Mouse (Mus musculus) liver, embryonic 14.5 days (tissue): ENCODE measurements at regions not wholly inside any gene's neighbourhood (a gene's known extent, or its start where the extent isn't known, plus 50 kb on each side); places are given as distances from the start of the nearest gene placed in this dataset.

Experiments
- ATAC-seq: fragments of 200-750 bp; cut with Nextera tagmentation; 2 replicates; pipeline ENCODE4 v1.8.0; 2017; ENCODE audit warnings: moderate number of reproducible peaks, mild to moderate bottlenecking, moderate library complexity; ENCODE audit not compliant: insufficient read depth
- DNase-seq, 3 experiments: peaks; one replicate each; pipeline ENCODE4 v3.0.0-alpha.2; 2012 to 2013; ENCODE audit warnings: low read depth in 3 of 3, low spot score in 3 of 3
- H3K27ac ChIP-seq: fragments of 300-500 bp; sonication (generic); 2 replicates; pipeline ENCODE4 v1.5.1; 2014; ENCODE audit warnings: moderate library complexity, mild to moderate bottlenecking, control low read depth, inconsistent platforms
- H3K27me3 ChIP-seq: fragments of 300-500 bp; sonication (generic); 2 replicates; pipeline ENCODE4 v1.6.1; 2014; ENCODE audit warnings: mild to moderate bottlenecking, low read length, moderate library complexity; ENCODE audit not compliant: control insufficient read depth, insufficient read depth
- H3K36me3 ChIP-seq: fragments of 300-500 bp; sonication (generic); replicated peaks from 2 replicates; pipeline ENCODE4 v1.6.1; 2014; ENCODE audit warnings: low read depth; ENCODE audit not compliant: control insufficient read depth, insufficient read depth
- H3K4me1 ChIP-seq, 2 experiments: fragments of 200-500 bp in 1 of 2; fragments of 300-500 bp in 1 of 2; sonication (generic) in 1 of 2; replicated peaks; 2 replicates each; pipeline ENCODE4 v1.6.1; 2012 to 2014; ENCODE audit warnings: antibody characterized with exemption in 1 of 2, inconsistent platforms in 1 of 2, low read length in 1 of 2; ENCODE audit not compliant: control insufficient read depth in 2 of 2, insufficient read depth in 2 of 2
- H3K4me2 ChIP-seq: fragments of 300-500 bp; sonication (generic); 2 replicates; pipeline ENCODE4 v1.6.1; 2014; ENCODE audit warnings: low read depth, mild to moderate bottlenecking, control low read depth, moderate library complexity
- H3K4me3 ChIP-seq, 2 experiments: fragments of 200-500 bp in 1 of 2; fragments of 300-500 bp in 1 of 2; sonication (generic) in 1 of 2; 2 replicates each; pipeline ENCODE4 v1.5.1; 2012 to 2014; ENCODE audit warnings: low read depth in 2 of 2, low read length in 2 of 2, mild to moderate bottlenecking in 2 of 2, control low read depth in 1 of 2, inconsistent platforms in 1 of 2, moderate library complexity in 1 of 2; ENCODE audit not compliant: insufficient read depth in 1 of 2
- H3K9ac ChIP-seq: fragments of 300-500 bp; sonication (generic); replicated peaks from 2 replicates; pipeline ENCODE4 v1.6.1; 2014; ENCODE audit warnings: mild to moderate bottlenecking, control low read depth, moderate library complexity
- H3K9me3 ChIP-seq: fragments of 300-500 bp; sonication (generic); 2 replicates; pipeline ENCODE4 v1.6.1; 2016; ENCODE audit warnings: low read length, mixed read lengths; ENCODE audit not compliant: control insufficient read depth
- CTCF ChIP-seq: IDR thresholded peaks from 2 replicates; pipeline ENCODE4 v1.5.1; 2016; ENCODE audit warnings: antibody characterized with exemption, low read depth, control low read depth
- EP300 ChIP-seq: IDR thresholded peaks from 2 replicates; pipeline ENCODE4 v1.6.1; 2016; ENCODE audit warnings: antibody characterized with exemption, low read depth
- WGBS: fragments of 180-500 bp; shearing (Covaris S2); extraction: QIAGEN DNeasy Blood & Tissue Kit; methylation state at CpG from one replicate; pipeline ENCODE4 v1.1.7; 2014; ENCODE audit not compliant: insufficient replicate concordance; 5-methylcytosine and 5-hydroxymethylcytosine counted together

DNA sequence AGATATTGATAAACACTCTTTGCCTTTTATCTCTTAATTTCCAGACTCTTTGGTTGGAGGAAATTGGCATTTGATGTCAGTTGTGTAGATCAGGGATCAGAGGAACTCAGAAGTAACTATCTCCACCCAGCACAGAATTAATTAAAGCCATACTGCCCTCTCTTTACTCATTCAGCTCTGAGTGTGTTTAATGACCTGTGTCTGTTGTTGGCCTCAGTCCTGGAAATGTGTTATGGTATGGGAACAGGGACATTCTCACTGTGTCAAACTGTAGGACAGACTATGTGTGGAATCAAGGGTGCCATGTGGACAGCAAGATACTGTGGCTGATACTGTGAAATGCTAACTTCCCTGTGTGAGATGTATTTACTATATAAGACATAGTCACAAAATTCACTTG lies 151.3 kb upstream of the Nrp1 start:
- Histone ChIP-seq H3K27me3 (no peaks in the 10 kb centered on the region), H3K4me2 (no peak overlapping the region), H3K4me1 (no peaks in the 10 kb centered on the region), H3K4me3 (no peak overlapping the region), H3K9ac (no peak overlapping the region), H3K27ac (no peak overlapping the region), H3K9me3 (no peaks in the 10 kb centered on the region), H3K36me3 (no peaks in the 10 kb centered on the region)
- ATAC-seq (no peak), DNase-seq (no peak)
- TF ChIP-seq CTCF (no peak), EP300 (no peak)

DNA sequence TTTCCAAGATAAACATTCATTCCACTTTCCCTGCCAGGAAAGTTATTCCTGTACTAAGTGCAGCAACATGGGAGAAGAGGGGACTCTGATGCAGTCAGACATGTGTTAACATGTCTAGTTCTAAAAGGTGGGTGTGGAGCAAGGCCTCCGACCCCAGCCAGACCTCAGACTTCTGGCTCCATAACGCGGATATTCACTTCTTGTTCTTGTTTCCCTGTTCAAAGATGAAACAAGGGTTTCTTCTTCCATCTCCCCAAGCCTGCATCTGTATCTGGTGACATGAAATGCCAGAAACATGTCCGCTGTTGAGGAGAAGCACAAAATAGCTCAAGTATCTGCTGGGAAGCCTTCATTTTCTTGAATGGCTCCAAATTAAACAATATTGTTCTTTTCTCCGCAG lies 147.6 kb upstream of the Nrp1 start:
- no peaks in the 10 kb centered on the region for H3K4me1 ChIP-seq
- no peak overlapping the region for H3K27ac ChIP-seq
- DNase-seq (no peak), ATAC-seq (no peak)
- no peaks in the 10 kb centered on the region for H3K9me3 ChIP-seq
- no peak for TF ChIP-seq CTCF
- TF ChIP-seq EP300, result no peak
- H3K4me2 ChIP-seq, result no peak overlapping the region
- no peaks in the 10 kb centered on the region for H3K36me3 ChIP-seq
- H3K4me3 ChIP-seq, result no peak overlapping the region
- WGBS, result 58% methylated on average over 5 of the region's 5 CpGs
- H3K9ac ChIP-seq, result no peak overlapping the region
- H3K27me3 ChIP-seq, result no peaks in the 10 kb centered on the region

DNA sequence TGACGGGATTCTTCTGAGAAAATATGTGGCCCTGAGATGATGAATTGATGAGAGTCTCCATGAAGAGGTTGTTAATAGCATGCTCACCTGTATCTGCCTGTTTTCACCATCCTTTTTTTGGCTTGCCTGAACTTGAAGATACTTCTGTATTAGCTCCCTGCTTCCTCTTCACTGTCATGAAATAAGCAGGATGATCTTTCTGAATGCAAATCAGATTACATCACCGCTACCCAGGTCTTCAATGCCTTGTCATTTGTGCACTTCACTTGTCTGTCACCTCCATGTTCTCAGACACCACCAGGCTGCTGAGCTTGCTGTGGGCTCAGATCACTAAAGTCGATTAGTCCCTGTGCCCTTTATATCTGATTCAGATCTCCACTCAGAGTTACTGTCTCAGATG lies 146.2 kb upstream of the Nrp1 start:
- WGBS, result 46% methylated on average over 3 of the region's 3 CpGs

DNA sequence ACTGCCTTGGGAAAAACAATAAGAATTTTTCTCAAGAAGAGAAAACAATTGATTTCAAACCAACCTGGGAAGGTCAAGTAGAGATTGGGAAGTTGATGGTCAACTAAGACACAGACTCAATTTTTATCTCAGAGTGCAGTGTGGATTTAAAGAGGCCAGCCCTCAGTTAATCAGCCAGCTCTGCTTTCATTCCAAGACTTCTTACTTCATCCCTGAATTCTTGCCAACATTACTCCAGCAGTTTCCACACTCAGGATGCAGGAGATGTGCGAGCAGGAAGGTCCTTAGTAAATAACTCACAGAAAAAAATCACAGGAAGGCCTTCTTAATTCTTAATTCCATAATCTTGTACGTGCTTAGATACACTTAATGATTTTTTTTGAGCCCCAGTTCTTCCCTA lies 144.1 kb upstream of the Nrp1 start:
- no peak for ATAC-seq
- 42% methylated on average over 2 of the region's 2 CpGs for WGBS
- H3K4me2 ChIP-seq, result no peak overlapping the region
- H3K9ac ChIP-seq, result no peak overlapping the region
- H3K36me3 ChIP-seq, result no peaks in the 10 kb centered on the region
- H3K27me3 ChIP-seq, result no peaks in the 10 kb centered on the region
- no peak overlapping the region for H3K27ac ChIP-seq
- H3K4me3 ChIP-seq, result no peak overlapping the region
- H3K4me1 ChIP-seq, result no peaks in the 10 kb centered on the region
- no peak for DNase-seq
- no peaks in the 10 kb centered on the region for H3K9me3 ChIP-seq
- no peak for TF ChIP-seq CTCF
- no peak for TF ChIP-seq EP300

More for the DNA sequence above, 146.2 kb upstream of the Nrp1 start:
- TF ChIP-seq EP300, result no peak
- Histone ChIP-seq H3K4me2 (no peak overlapping the region), H3K4me3 (no peak overlapping the region), H3K4me1 (no peaks in the 10 kb centered on the region), H3K27me3 (no peaks in the 10 kb centered on the region), H3K27ac (no peak overlapping the region), H3K9ac (no peak overlapping the region), H3K9me3 (no peaks in the 10 kb centered on the region), H3K36me3 (no peaks in the 10 kb centered on the region)
- DNase-seq (no peak), ATAC-seq (no peak)

DNA sequence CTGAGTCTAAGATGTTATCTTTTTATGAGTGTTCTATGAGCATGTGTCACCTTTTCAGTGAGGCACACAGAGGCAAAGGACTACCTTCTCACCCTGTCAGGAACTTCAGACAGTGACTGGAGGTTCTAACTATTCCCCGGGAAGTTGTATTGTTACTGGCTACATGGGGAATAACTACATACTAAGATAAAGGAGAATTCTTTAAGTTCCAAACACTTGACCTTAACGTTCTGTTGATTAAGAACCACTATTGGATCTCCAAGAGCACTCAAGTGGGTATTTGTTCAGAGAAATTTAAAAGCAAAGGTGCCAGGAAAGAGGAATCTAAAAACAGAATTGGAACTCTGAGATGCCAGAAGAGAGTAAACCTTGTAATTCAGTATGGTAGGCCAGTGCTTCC lies 139.5 kb upstream of the Nrp1 start:
- Histone ChIP-seq H3K4me3 (no peak overlapping the region), H3K9me3 (no peaks in the 10 kb centered on the region), H3K4me2 (no peak overlapping the region), H3K27ac (no peak overlapping the region), H3K9ac (no peak overlapping the region), H3K36me3 (no peaks in the 10 kb centered on the region), H3K4me1 (no peaks in the 10 kb centered on the region), H3K27me3 (no peaks in the 10 kb centered on the region)
- ATAC-seq (no peak), DNase-seq (no peak)
- 49% methylated on average over 2 of the region's 2 CpGs for WGBS
- TF ChIP-seq CTCF (no peak), EP300 (no peak)

DNA sequence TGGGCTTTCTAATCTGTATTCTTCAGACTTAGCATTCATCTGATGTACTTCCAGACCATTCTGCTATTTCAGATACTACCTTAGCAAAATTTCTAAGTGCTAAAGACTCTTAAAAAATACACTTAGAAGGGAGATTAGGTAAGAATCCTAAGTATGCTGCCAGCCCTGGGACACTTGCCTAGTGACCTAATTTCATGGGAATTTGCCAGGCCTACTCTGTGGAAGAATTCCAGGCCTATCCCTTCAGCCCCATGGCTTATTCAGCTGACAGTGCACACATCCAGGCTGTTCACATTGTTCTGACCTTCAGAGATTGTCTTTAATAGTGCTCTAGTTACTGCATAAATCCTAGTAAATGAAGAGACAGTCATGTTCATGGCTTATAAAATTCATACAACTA lies 138.9 kb upstream of the Nrp1 start:
- Histone ChIP-seq H3K27ac (no peak overlapping the region), H3K4me1 (0 out of 4 replicates have a peak, but pooled peaks cover 0 to 1% of the 10 kb centered on the region in 2 experiments), H3K4me2 (no peak overlapping the region), H3K27me3 (no peaks in the 10 kb centered on the region), H3K9me3 (no peaks in the 10 kb centered on the region), H3K9ac (no peak overlapping the region), H3K36me3 (no peaks in the 10 kb centered on the region), H3K4me3 (no peak overlapping the region)
- DNase-seq (no peak), ATAC-seq (no peak)
- no peak for TF ChIP-seq EP300
- no peak for TF ChIP-seq CTCF
